14 mouse cellular contexts compared by ENCODE assay signal in the genomic region with DNA sequence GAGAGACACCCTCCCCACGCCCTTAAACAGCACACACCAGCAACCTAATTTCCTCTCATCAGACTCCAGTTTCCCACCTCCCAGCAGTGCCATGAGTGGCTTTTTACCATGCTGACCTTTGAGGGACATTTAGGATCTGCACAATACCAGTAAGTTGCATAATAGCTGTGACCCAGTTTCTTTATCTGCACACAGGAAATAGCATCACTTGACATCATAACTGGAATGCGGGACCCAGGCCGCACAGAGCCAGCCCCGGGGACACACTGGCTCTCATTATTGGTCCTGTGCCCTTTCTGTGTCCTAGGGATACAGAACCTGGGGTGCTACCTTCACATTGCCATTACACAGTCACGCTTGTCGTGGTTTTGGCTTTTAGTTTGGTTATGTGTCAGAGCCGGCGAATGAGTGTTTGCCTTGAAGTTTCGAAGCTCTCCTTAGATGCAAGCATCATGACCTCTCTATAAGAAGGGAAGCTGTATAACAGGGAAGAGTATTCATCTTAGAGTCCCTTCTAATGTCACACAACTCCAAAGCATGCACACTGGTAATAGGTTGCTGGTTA. TPM values are rescaled to one million over a fixed set of nuclear protein-coding genes. Genes with fewer than 3 reads are reported as not detected.
DNase-seq lines count a peak whose midpoint lies in the region; ATAC-seq and TF ChIP-seq lines count a peak whose summit lies in the region.
"Had no signal": no experiment of that assay in that cellular context is flagged by ENCODE, and none has a peak within 500 bp of the region (broad histone marks: within the 10 kb centered on the region; RNA-seq: fewer than 3 reads in every experiment).

No protein-coding gene starts in this region.

- no peak overlapping the region for H3K4me3 ChIP-seq in forebrain, embryonic 16.5 days (replicated peaks; ENCODE audit: low read length)
- H3K4me3 ChIP-seq in forebrain, embryonic 12.5 days (replicated peaks), result no peak overlapping the region
- no peak overlapping the region for H3K4me3 ChIP-seq in kidney, adult 2 months (ENCODE audit: insufficient read depth, low read depth, low read length)
- H3K4me3 ChIP-seq in kidney, embryonic 16.5 days (ENCODE audit: low read length), result no peak overlapping the region
- no peak overlapping the region for H3K4me3 ChIP-seq in intestine, postnatal 0 days (ENCODE audit: low read depth, low read length)
- no peak overlapping the region for H3K4me3 ChIP-seq in midbrain, embryonic 10.5 days
- H3K4me3 ChIP-seq: embryonic facial prominence, embryonic 15.5 days; lung, embryonic 15.5 days had no signal

- H3K9me3 ChIP-seq in forebrain, embryonic 16.5 days (ENCODE audit: control insufficient read depth, low read length), result no peaks in the 10 kb centered on the region
- no peaks in the 10 kb centered on the region for H3K9me3 ChIP-seq in forebrain, embryonic 12.5 days
- H3K9me3 ChIP-seq in kidney, embryonic 16.5 days (ENCODE audit: low read length), result no peaks in the 10 kb centered on the region
- H3K9me3 ChIP-seq in intestine, postnatal 0 days (ENCODE audit: control insufficient read depth), result no peaks in the 10 kb centered on the region
- H3K9me3 ChIP-seq in midbrain, embryonic 10.5 days (replicated peaks), result no peaks in the 10 kb centered on the region
- H3K9me3 ChIP-seq: embryonic facial prominence, embryonic 15.5 days; G1E; lung, embryonic 15.5 days had no signal

- H3K4me2 ChIP-seq in forebrain, embryonic 16.5 days (ENCODE audit: low read length), result no peak overlapping the region
- H3K4me2 ChIP-seq in forebrain, embryonic 12.5 days, result no peak overlapping the region
- no peak overlapping the region for H3K4me2 ChIP-seq in kidney, embryonic 16.5 days (replicated peaks; ENCODE audit: low read depth, low read length)
- H3K4me2 ChIP-seq in intestine, postnatal 0 days (replicated peaks; ENCODE audit: low read depth), result no peak overlapping the region
- H3K4me2 ChIP-seq: embryonic facial prominence, embryonic 15.5 days; lung, embryonic 15.5 days; midbrain, embryonic 11.5 days had no signal

- no peak for TF ChIP-seq CTCF in kidney, adult 2 months (conservative IDR thresholded peaks at IDR 0.05; ENCODE audit: insufficient read depth, insufficient read length, low read depth, low read length)
- TF ChIP-seq CTCF in intestine, postnatal 0 days (IDR thresholded peaks at IDR 0.05; ENCODE audit: low read depth), result no peak

- no peak overlapping the region for H3K27ac ChIP-seq in forebrain, embryonic 16.5 days (ENCODE audit: low read length)
- no peak overlapping the region for H3K27ac ChIP-seq in forebrain, embryonic 12.5 days
- H3K27ac ChIP-seq in kidney, adult 2 months (ENCODE audit: insufficient read depth, low read depth, low read length), result no peak overlapping the region
- H3K27ac ChIP-seq in kidney, embryonic 16.5 days (ENCODE audit: low read length), result no peak overlapping the region
- H3K27ac ChIP-seq in intestine, postnatal 0 days (ENCODE audit: low read depth, low read length), result no peak overlapping the region
- H3K27ac ChIP-seq in midbrain, embryonic 10.5 days (replicated peaks), result no peak overlapping the region
- H3K27ac ChIP-seq: embryonic facial prominence, embryonic 15.5 days; lung, embryonic 15.5 days; macrophage had no signal

- H3K27me3 ChIP-seq in forebrain, embryonic 16.5 days (replicated peaks; ENCODE audit: control insufficient read depth, insufficient read depth, low read length), result no peaks in the 10 kb centered on the region
- peaks cover 13% of the 10 kb centered on the region for H3K27me3 ChIP-seq in forebrain, embryonic 12.5 days
- no peaks in the 10 kb centered on the region for H3K27me3 ChIP-seq in kidney, adult 2 months (replicated peaks; ENCODE audit: control insufficient read depth, insufficient read depth, low read length)
- peaks cover 9% of the 10 kb centered on the region for H3K27me3 ChIP-seq in kidney, embryonic 16.5 days (ENCODE audit: insufficient read depth, low read length)
- no peaks in the 10 kb centered on the region for H3K27me3 ChIP-seq in intestine, postnatal 0 days (replicated peaks; ENCODE audit: control insufficient read depth, insufficient read depth, low read length)
- H3K27me3 ChIP-seq in midbrain, embryonic 10.5 days (ENCODE audit: low read depth, poor library complexity, severe bottlenecking), result peaks cover 7% of the 10 kb centered on the region; the same call in 1 of the 2 replicates

- H3K9ac ChIP-seq in forebrain, embryonic 16.5 days (replicated peaks; ENCODE audit: low read depth, low read length), result no peak overlapping the region
- no peak overlapping the region for H3K9ac ChIP-seq in forebrain, embryonic 12.5 days
- no peak overlapping the region for H3K9ac ChIP-seq in kidney, embryonic 16.5 days (replicated peaks; ENCODE audit: low read length)
- H3K9ac ChIP-seq in intestine, postnatal 0 days (ENCODE audit: low read depth, low read length), result no peak overlapping the region
- H3K9ac ChIP-seq: embryonic facial prominence, embryonic 15.5 days; lung, embryonic 15.5 days had no signal

- 0 out of 2 replicates have a peak, but pooled peaks have one; percentile 23 for ATAC-seq in forebrain, embryonic 16.5 days
- ATAC-seq in forebrain, embryonic 12.5 days (ENCODE audit: low FRiP score), result no peak
- ATAC-seq in kidney, embryonic 16.5 days (ENCODE audit: low FRiP score, low TSS enrichment), result no peak
- ATAC-seq in intestine, postnatal 0 days, result no peak

- H3K4me1 ChIP-seq in forebrain, embryonic 16.5 days (replicated peaks; ENCODE audit: control insufficient read depth, insufficient read depth, low read length), result no peaks in the 10 kb centered on the region
- H3K4me1 ChIP-seq in forebrain, embryonic 12.5 days, result no peaks in the 10 kb centered on the region; the same call in 1 of the 2 replicates
- no peaks in the 10 kb centered on the region for H3K4me1 ChIP-seq in kidney, adult 2 months (ENCODE audit: control insufficient read depth, insufficient read depth, low read length)
- peaks cover 6% of the 10 kb centered on the region; the same call in 1 of the 2 replicates for H3K4me1 ChIP-seq in kidney, embryonic 16.5 days (ENCODE audit: insufficient read depth, low read length)
- H3K4me1 ChIP-seq in intestine, postnatal 0 days (replicated peaks; ENCODE audit: control insufficient read depth, insufficient read depth, low read length), result no peaks in the 10 kb centered on the region
- peaks cover 15% of the 10 kb centered on the region for H3K4me1 ChIP-seq in midbrain, embryonic 10.5 days
- H3K4me1 ChIP-seq: embryonic facial prominence, embryonic 15.5 days had no signal

- DNase-seq in kidney, adult 2 months, result peak; percentile 42
- DNase-seq in CD4-positive, CD25-positive, alpha-beta regulatory T cell, adult 2 months (ENCODE audit: low read depth, low spot score), result peak; percentile 28
- DNase-seq in induced T-regulatory cell, adult 2 months (ENCODE audit: low read depth), result peak; percentile 62
- no peak for DNase-seq in midbrain, embryonic 10.5 days (ENCODE audit: low spot score)

- WGBS in forebrain, embryonic 16.5 days, result 86% methylated on average over 9 of the region's 9 CpGs
- 89% methylated on average over 9 of the region's 9 CpGs for WGBS in forebrain, embryonic 12.5 days
- WGBS in kidney, adult 2 months, result 81% methylated on average over 9 of the region's 9 CpGs
- WGBS in kidney, embryonic 16.5 days, result 83% methylated on average over 9 of the region's 9 CpGs
- WGBS in intestine, postnatal 0 days, result 85% methylated on average over 9 of the region's 9 CpGs
- WGBS in midbrain, embryonic 10.5 days, result 85% methylated on average over 9 of the region's 9 CpGs

- no peaks in the 10 kb centered on the region for H3K36me3 ChIP-seq in forebrain, embryonic 16.5 days (ENCODE audit: control insufficient read depth, insufficient read depth)
- H3K36me3 ChIP-seq in forebrain, embryonic 12.5 days (replicated peaks), result no peaks in the 10 kb centered on the region
- no peaks in the 10 kb centered on the region for H3K36me3 ChIP-seq in kidney, adult 2 months (ENCODE audit: control insufficient read depth, insufficient read depth, low read length)
- no peaks in the 10 kb centered on the region for H3K36me3 ChIP-seq in kidney, embryonic 16.5 days (ENCODE audit: insufficient read depth, low read length)
- H3K36me3 ChIP-seq in intestine, postnatal 0 days (ENCODE audit: control insufficient read depth, insufficient read depth), result no peaks in the 10 kb centered on the region
- H3K36me3 ChIP-seq in midbrain, embryonic 10.5 days, result no peaks in the 10 kb centered on the region
- H3K36me3 ChIP-seq: embryonic facial prominence, embryonic 15.5 days; G1E; lung, embryonic 15.5 days had no signal

- no peak for TF ChIP-seq POLR2A in kidney, adult 2 months (IDR thresholded peaks at IDR 0.05; ENCODE audit: low read depth, low read length)

RNA-seq across cellular contexts. Expression of gene Cwh43, which starts 23.8 kb away (rescaled TPM):
- polyA plus RNA-seq in forebrain, embryonic 16.5 days (2015; fragmentation: Nextera tagmentation; extraction: Ambion mirVana), result 0.17 TPM in 1 of 2 replicates, not detected in the other
- 0.08 TPM in 2 replicates for polyA plus RNA-seq in forebrain, embryonic 12.5 days (2016; fragmentation: Nextera tagmentation; extraction: Ambion mirVana)
- polyA plus RNA-seq in kidney, adult 2 months (2012; rRNA removed), result 7.5 and 10.2 TPM in 2 replicates
- polyA plus RNA-seq in kidney, embryonic 16.5 days (2015; fragmentation: Nextera tagmentation; extraction: Ambion mirVana), result 1.3 and 1.4 TPM in 2 replicates
- polyA plus RNA-seq in intestine, postnatal 0 days (2015; fragmentation: Nextera tagmentation; extraction: Ambion mirVana), result 0.34 and 0.84 TPM in 2 replicates
- polyA plus RNA-seq in midbrain, embryonic 10.5 days (2016; fragmentation: Nextera tagmentation; extraction: Ambion mirVana), result not detected in 2 replicates
- polyA plus RNA-seq: C2C12; G1E; lung, embryonic 15.5 days; macrophage; midbrain, embryonic 11.5 days had no signal

RNA-seq across cellular contexts. Expression of gene Ociad2, which starts 41.2 kb away (rescaled TPM):
- 21.5 and 22.6 TPM in 2 replicates for polyA plus RNA-seq in forebrain, embryonic 16.5 days (2015; fragmentation: Nextera tagmentation; extraction: Ambion mirVana)
- polyA plus RNA-seq in forebrain, embryonic 12.5 days (2016; fragmentation: Nextera tagmentation; extraction: Ambion mirVana), result 11.9 and 12.1 TPM in 2 replicates
- polyA plus RNA-seq in kidney, adult 2 months (2012; rRNA removed), result 2.8 and 3.5 TPM in 2 replicates
- 11.4 and 11.8 TPM in 2 replicates for polyA plus RNA-seq in kidney, embryonic 16.5 days (2015; fragmentation: Nextera tagmentation; extraction: Ambion mirVana)
- polyA plus RNA-seq in intestine, postnatal 0 days (2015; fragmentation: Nextera tagmentation; extraction: Ambion mirVana), result 225 and 241 TPM in 2 replicates
- polyA plus RNA-seq in midbrain, embryonic 10.5 days (2016; fragmentation: Nextera tagmentation; extraction: Ambion mirVana), result 10.2 and 14.6 TPM in 2 replicates
- polyA plus RNA-seq: G1E had no signal
